Mouse (Mus musculus) kidney, embryonic 15.5 days (tissue): Measurements from ENCODE around the gene Rnf183. TPM values are rescaled to one million over a fixed set of nuclear protein-coding genes. Genes with fewer than 3 reads are reported as not detected.
"Not testable (repeated sequence)": the region's sequence is repeated elsewhere in the genome, so short reads cannot be mapped to it uniquely, and the experiment has no call there.

Source experiments
- ATAC-seq: fragments of 200-750 bp; cut with Nextera tagmentation; replicated peaks from 2 replicates; pipeline ENCODE4 v1.8.0; 2017; ENCODE audit warnings: moderate TSS enrichment; ENCODE audit not compliant: low FRiP score
- H3K27ac ChIP-seq: fragments of 300-500 bp; sonication (generic); 2 replicates; pipeline ENCODE4 v1.5.1; 2015; ENCODE audit warnings: mild to moderate bottlenecking, inconsistent platforms
- H3K27me3 ChIP-seq: fragments of 300-500 bp; sonication (generic); 2 replicates; pipeline ENCODE4 v1.6.1; 2015; ENCODE audit warnings: inconsistent platforms
- H3K36me3 ChIP-seq: fragments of 300-500 bp; sonication (generic); 2 replicates; pipeline ENCODE4 v1.6.1; 2015; ENCODE audit warnings: inconsistent platforms
- H3K4me1 ChIP-seq: fragments of 300-500 bp; sonication (generic); 2 replicates; pipeline ENCODE4 v1.6.1; 2015; ENCODE audit warnings: inconsistent platforms
- H3K4me2 ChIP-seq: fragments of 300-500 bp; sonication (generic); 2 replicates; pipeline ENCODE4 v1.6.1; 2015; ENCODE audit warnings: moderate library complexity, mild to moderate bottlenecking, inconsistent platforms
- H3K4me3 ChIP-seq: fragments of 300-500 bp; sonication (generic); replicated peaks from 2 replicates; pipeline ENCODE4 v1.5.1; 2015; ENCODE audit warnings: mild to moderate bottlenecking, inconsistent platforms
- H3K9ac ChIP-seq: fragments of 300-500 bp; sonication (generic); 2 replicates; pipeline ENCODE4 v1.6.1; 2015; ENCODE audit warnings: mild to moderate bottlenecking, inconsistent platforms
- H3K9me3 ChIP-seq: fragments of 300-500 bp; sonication (generic); replicated peaks from 2 replicates; pipeline ENCODE4 v1.6.1; 2016; ENCODE audit warnings: inconsistent platforms
- WGBS: fragments of 180-500 bp; shearing (Covaris S2); methylation state at CpG from one replicate; pipeline ENCODE4 v1.1.7; 2015; ENCODE audit warnings: mixed read lengths; 5-methylcytosine and 5-hydroxymethylcytosine counted together
- polyA plus RNA-seq: library from polyadenylated mRNA; unstranded; fragments of >200 nt; fragmentation: Nextera tagmentation; extraction: Ambion mirVana; gene quantifications from 2 replicates; pipeline ENCODE4 v1.2.1, GENCODE M21; 2015

Rnf183 gene
- 0.29 and 0.35 TPM in 2 replicates for polyA plus RNA-seq

- WGBS, result 80% methylated on average over 6 of the region's 6 CpGs
- H3K27ac ChIP-seq, result no peak within 1 kb of the TSS
- no peak within 1 kb of the TSS for H3K9ac ChIP-seq
- 0 out of 2 replicates have a peak, but pooled peaks cover 6% of the 10 kb centered on the region for H3K4me1 ChIP-seq
- H3K4me2 ChIP-seq, result no peak within 1 kb of the TSS
- H3K36me3 ChIP-seq, result no peaks in the 10 kb centered on the region
- H3K4me3 ChIP-seq, result no peak within 1 kb of the TSS
- no peak for ATAC-seq
- H3K9me3 ChIP-seq, result no peaks in the 10 kb centered on the region
- H3K27me3 ChIP-seq, result no peaks in the 10 kb centered on the region
Observed at GRCm38 (mm10) chr4:62435081-62435480, at the start of gene Rnf183. Rnf183 (minus strand) TSS chr4:62435252.

- Histone ChIP-seq H3K4me1 (peaks cover 20% of the 10 kb centered on the region), H3K36me3 (no peaks in the 10 kb centered on the region), H3K27me3 (no peaks in the 10 kb centered on the region), H3K9ac (no peak overlapping the region), H3K4me3 (peak overlapping the region; percentile 60), H3K4me2 (peak overlapping the region; percentile 88), H3K9me3 (no peaks in the 10 kb centered on the region), H3K27ac (peak overlapping the region; percentile 77)
- WGBS, result 37% methylated on average over 10 of the region's 10 CpGs
- ATAC-seq, result peak; percentile 18; the same call in 1 of the 2 replicates
Observed at GRCm38 (mm10) chr4:62480709-62481605, 45.9 kb upstream of the Rnf183 start.

- H3K27ac ChIP-seq, result peak within 1 kb of the TSS; percentile 77
- peak within 1 kb of the TSS; percentile 60 for H3K4me3 ChIP-seq
- peak; percentile 90 for ATAC-seq
- peaks cover 20% of the 10 kb centered on the region for H3K4me1 ChIP-seq
- 1% methylated on average over 70 of the region's 71 CpGs for whole genome bisulfite sequencing
- H3K27me3 ChIP-seq, result no peaks in the 10 kb centered on the region
- peak within 1 kb of the TSS; percentile 88 for H3K4me2 ChIP-seq
- no peaks in the 10 kb centered on the region for H3K9me3 ChIP-seq
- no peaks in the 10 kb centered on the region for H3K36me3 ChIP-seq
- H3K9ac ChIP-seq, result peak within 1 kb of the TSS; percentile 49
Observed at GRCm38 (mm10) chr4:62479937-62480708, 45.1 kb upstream of the Rnf183 start, which contains the start of gene Bspry. Bspry (plus strand) TSS chr4:62480053.

GRCm38 (mm10) chr4:62479593-62479936 is 44.5 kb upstream of the Rnf183 start:
- H3K4me3 ChIP-seq, result peak overlapping the region; percentile 60
- peak overlapping the region; percentile 49 for H3K9ac ChIP-seq
- H3K27me3 ChIP-seq, ATAC-seq, H3K27ac ChIP-seq, H3K9me3 ChIP-seq, H3K36me3 ChIP-seq: not testable (repeated sequence)
- peak overlapping the region; percentile 88 for H3K4me2 ChIP-seq
- WGBS, result 14% methylated on average over 11 of the region's 11 CpGs
- peaks cover 20% of the 10 kb centered on the region for H3K4me1 ChIP-seq

- WGBS, result 79% methylated on average over 6 of the region's 6 CpGs
- Histone ChIP-seq H3K4me1 (peaks cover 20% of the 10 kb centered on the region), H3K9me3 (no peaks in the 10 kb centered on the region), H3K27ac (peak overlapping the region; percentile 61), H3K9ac (no peak overlapping the region), H3K27me3 (no peaks in the 10 kb centered on the region), H3K4me2 (no peak overlapping the region), H3K4me3 (no peak overlapping the region), H3K36me3 (no peaks in the 10 kb centered on the region)
- no peak for ATAC-seq
Observed at GRCm38 (mm10) chr4:62477542-62478244, 42.6 kb upstream of the Rnf183 start.

- no peak for ATAC-seq
- peak overlapping the region; percentile 9; the same call in 1 of the 2 replicates for H3K27ac ChIP-seq
- no peaks in the 10 kb centered on the region for H3K27me3 ChIP-seq
- 74% methylated on average over 6 of the region's 6 CpGs for WGBS
- peaks cover 18% of the 10 kb centered on the region for H3K4me1 ChIP-seq
- H3K4me2 ChIP-seq, result no peak overlapping the region
- no peaks in the 10 kb centered on the region for H3K9me3 ChIP-seq
- no peak overlapping the region for H3K9ac ChIP-seq
- no peaks in the 10 kb centered on the region for H3K36me3 ChIP-seq
- H3K4me3 ChIP-seq, result no peak overlapping the region
Observed at GRCm38 (mm10) chr4:62475793-62476192, 40.7 kb upstream of the Rnf183 start.

GRCm38 (mm10) chr4:62475131-62475530 is 40.1 kb upstream of the Rnf183 start:
- Histone ChIP-seq H3K4me1 (peaks cover 15% of the 10 kb centered on the region), H3K27me3 (no peaks in the 10 kb centered on the region), H3K4me2 (no peak overlapping the region), H3K9ac (no peak overlapping the region), H3K9me3 (no peaks in the 10 kb centered on the region), H3K36me3 (no peaks in the 10 kb centered on the region), H3K27ac (peak overlapping the region; percentile 66), H3K4me3 (no peak overlapping the region)
- 72% methylated on average over 2 of the region's 2 CpGs for WGBS
- ATAC-seq, result 0 out of 2 replicates have a peak, but pooled peaks have one; percentile 1

GRCm38 (mm10) chr4:62472071-62472470 is 37.0 kb upstream of the Rnf183 start:
- WGBS, result 97% methylated on average over 2 of the region's 2 CpGs
- Histone ChIP-seq H3K4me3 (no peak overlapping the region), H3K9ac (no peak overlapping the region), H3K4me1 (0 out of 2 replicates have a peak, but pooled peaks cover 5% of the 10 kb centered on the region), H3K36me3 (peaks cover 5% of the 10 kb centered on the region), H3K27me3 (no peaks in the 10 kb centered on the region), H3K4me2 (no peak overlapping the region), H3K9me3 (no peaks in the 10 kb centered on the region), H3K27ac (no peak overlapping the region)
- no peak for ATAC-seq

- no peaks in the 10 kb centered on the region for H3K27me3 ChIP-seq
- H3K9me3 ChIP-seq, result no peaks in the 10 kb centered on the region
- H3K4me3 ChIP-seq, result peak within 1 kb of the TSS; percentile 77
- H3K9ac ChIP-seq, result peak within 1 kb of the TSS; percentile 75
- no peak within 1 kb of the TSS for H3K27ac ChIP-seq
- peaks cover 5% of the 10 kb centered on the region for H3K36me3 ChIP-seq
- H3K4me2 ChIP-seq, result peak within 1 kb of the TSS; percentile 83
- WGBS, result under 1% methylated on average over 30 of the region's 30 CpGs
- 0 out of 2 replicates have a peak, but pooled peaks cover 5% of the 10 kb centered on the region for H3K4me1 ChIP-seq
- ATAC-seq, result peak; percentile 93
Observed at GRCm38 (mm10) chr4:62470598-62471051, 35.6 kb upstream of the Rnf183 start, which contains the start of gene Wdr31. Wdr31 (minus strand) TSS chr4:62470896.

- H3K27me3 ChIP-seq, result no peaks in the 10 kb centered on the region
- no peak overlapping the region for H3K9ac ChIP-seq
- H3K4me3 ChIP-seq, result no peak overlapping the region
- H3K4me2 ChIP-seq, result no peak overlapping the region
- 0 out of 2 replicates have a peak, but pooled peaks cover 5% of the 10 kb centered on the region for H3K4me1 ChIP-seq
- no peak for ATAC-seq
- peaks cover 6% of the 10 kb centered on the region for H3K36me3 ChIP-seq
- WGBS, result 96% methylated on average over 1 of the region's 1 CpGs
- no peaks in the 10 kb centered on the region for H3K9me3 ChIP-seq
- no peak overlapping the region for H3K27ac ChIP-seq
Observed at GRCm38 (mm10) chr4:62468158-62468557, 33.1 kb upstream of the Rnf183 start.

- no peak overlapping the region for H3K9ac ChIP-seq
- ATAC-seq, result no peak
- no peak overlapping the region for H3K4me3 ChIP-seq
- no peaks in the 10 kb centered on the region for H3K9me3 ChIP-seq
- no peak overlapping the region for H3K27ac ChIP-seq
- no peak overlapping the region for H3K4me2 ChIP-seq
- H3K36me3 ChIP-seq, result peaks cover 16% of the 10 kb centered on the region
- no peaks in the 10 kb centered on the region for H3K4me1 ChIP-seq
- WGBS, result 92% methylated on average over 2 of the region's 2 CpGs
- no peaks in the 10 kb centered on the region for H3K27me3 ChIP-seq
Observed at GRCm38 (mm10) chr4:62463124-62463523, 28.1 kb upstream of the Rnf183 start.
